Mouse (Mus musculus): ENCODE data around the gene Nfil3. TPM values are rescaled to one million over a fixed set of nuclear protein-coding genes. Genes with fewer than 3 reads are reported as not detected.

The Nfil3 gene
- 6.7 and 7.4 TPM in 2 replicates for polyA plus RNA-seq (2021; fragmentation: Nextera tagmentation)
- long read RNA-seq, experiment 1, transcript Nfil3-201 (2 exons, 2,026 nt) = major isoform, 16 of 18 reads
- long read RNA-seq, experiment 1, partial matches to known transcripts = 1 of 18 reads
- long read RNA-seq, experiment 1, other reads (novel, unspliced or antisense) = 1 of 18 reads
- long read RNA-seq, experiment 2, transcript Nfil3-201 (2 exons, 2,026 nt) = major isoform, 60 of 69 reads
- long read RNA-seq, experiment 2, partial matches to known transcripts = 0 of 69 reads
- long read RNA-seq, experiment 2, other reads (novel, unspliced or antisense) = 9 of 69 reads

DNA sequence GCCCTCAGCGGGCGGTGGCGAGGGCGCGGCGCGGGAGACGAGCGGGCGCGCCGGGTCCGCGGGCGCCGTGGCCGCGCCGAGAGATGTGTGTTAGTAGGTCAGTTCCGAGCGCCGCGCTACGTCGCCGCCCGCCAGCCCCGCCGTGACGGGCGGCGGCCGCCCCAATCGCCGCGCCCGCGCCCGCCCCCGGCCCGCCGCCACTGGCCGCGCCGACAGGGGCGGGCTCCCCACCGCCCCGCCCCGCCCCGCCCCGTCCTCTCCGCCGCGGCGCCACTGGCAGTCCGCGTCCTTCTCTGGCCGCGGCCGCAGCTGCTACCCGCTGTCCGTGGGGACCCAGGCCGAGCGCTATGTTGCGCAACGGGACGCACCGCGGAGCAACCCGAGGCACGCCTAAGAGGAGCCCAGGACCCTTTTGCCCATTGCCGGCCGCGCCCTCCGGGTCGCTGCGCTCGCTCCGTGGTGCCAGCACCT, at the start of gene Nfil3:
TSS of gene Nfil3 (minus strand) at position 123 of the 471 bp plus-strand sequence.

DNA sequence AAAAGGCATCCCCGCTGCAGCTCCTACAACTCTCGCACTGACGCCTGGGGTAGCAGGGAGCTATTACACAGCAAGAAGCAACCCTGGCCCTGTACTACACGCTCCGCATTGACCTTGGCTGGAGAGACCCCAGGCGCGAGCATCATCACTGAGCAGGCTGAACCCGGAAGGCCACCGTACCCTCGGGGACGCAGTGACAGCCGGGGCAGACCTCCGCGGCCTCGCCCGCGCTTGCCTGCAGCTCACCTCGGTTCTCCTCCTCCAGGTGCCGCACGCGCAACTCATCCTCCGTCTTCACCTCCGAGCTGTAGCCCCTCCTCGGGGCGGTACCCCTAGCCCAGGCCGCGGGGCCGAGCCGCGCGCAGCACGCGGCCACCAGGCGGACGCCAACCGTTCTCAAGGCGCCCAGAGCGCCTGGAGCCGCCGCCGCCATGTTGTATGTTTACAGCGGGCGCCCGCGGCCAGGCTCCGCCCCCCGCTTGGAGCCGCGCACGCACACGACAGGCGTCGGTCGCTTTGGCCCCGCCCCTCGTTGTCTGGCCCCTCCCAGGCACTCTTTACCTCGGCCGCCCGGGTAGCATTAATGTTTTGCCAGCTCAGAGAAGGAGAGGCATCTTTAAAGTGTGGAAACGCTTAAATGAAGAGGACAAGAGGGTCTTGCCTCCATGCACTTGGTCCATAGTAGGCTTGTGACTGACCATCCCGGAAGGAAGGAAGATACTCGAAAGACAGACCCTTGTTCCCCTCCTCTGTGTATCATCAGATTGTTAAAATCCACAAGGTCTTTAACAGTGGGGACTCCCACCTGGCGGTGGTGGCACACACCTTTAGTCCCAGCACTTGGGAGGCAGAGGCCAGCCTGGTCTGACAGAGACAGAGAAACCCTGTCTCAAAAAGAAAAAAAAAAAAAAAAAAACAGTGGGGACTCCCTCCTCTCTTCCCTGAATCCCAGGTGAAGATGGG, 51.4 kb downstream of the Nfil3 start, which contains the start of gene Auh:
TSS of gene Auh (minus strand) at position 473 of the 963 bp plus-strand sequence.

Other genes starting within 250 kb of the Nfil3 start
- 132 and 138 TPM in 2 replicates for gene Auh, start 51.4 kb downstream of the Nfil3 start, polyA plus RNA-seq (2021; fragmentation: Nextera tagmentation)

Measured in layer of hippocampus, adult 6 months (tissue).